Mouse (Mus musculus) left cerebral cortex, postnatal 25 days (tissue): ENCODE data around the gene S1pr4. TPM values are rescaled to one million over a fixed set of nuclear protein-coding genes. Genes with fewer than 3 reads are reported as not detected.
A peak's percentile ranks its signal among the peaks of the same experiment; 100 is the strongest.

Source experiments
- DNase-seq, 2 experiments: peaks; one replicate each; pipeline ENCODE4 v3.0.0; 2022; ENCODE audit warnings: low spot score in 2 of 2, mixed read lengths in 1 of 2
- intact Hi-C: fragments of 180-260 bp; cut with DNase I; formaldehyde crosslinking; loops from one replicate; pipeline ENCODE4 v1.15.1; 2025
- total RNA-seq, 2 experiments: library from RNA; stranded (reverse); gene quantifications; 2 replicates each; pipeline ENCODE4 v1.2.3; 2021

S1pr4 gene
- total RNA-seq, 2 experiments from 2014 or later: 0.53 to 0.73 TPM

GRCm38 (mm10) chr10:81470454-81470853 is 29.5 kb downstream of the S1pr4 start:
- intact Hi-C loops: no loop called here
- peak in 1 of 2 experiments; percentile 77 for DNase-seq

DNA sequence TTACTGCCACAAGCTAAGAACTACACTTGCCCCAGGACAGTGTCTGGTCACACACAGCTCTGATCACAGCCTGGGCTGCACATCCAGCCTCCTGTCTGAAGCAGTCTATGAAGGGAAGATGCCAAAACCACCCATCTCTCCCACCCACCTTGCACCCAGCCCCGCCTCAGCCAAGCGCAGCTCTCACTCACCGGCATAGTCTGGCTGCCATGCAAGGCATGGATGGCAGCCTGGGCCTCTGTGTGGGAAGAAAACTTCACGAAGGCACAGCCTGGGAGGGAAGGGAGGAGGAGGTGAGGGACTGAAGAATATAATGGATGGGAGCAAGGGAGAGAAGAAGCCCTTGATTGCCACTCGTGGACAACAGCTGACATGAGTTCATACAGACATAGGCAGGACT is 30.7 kb downstream of the S1pr4 start:
- intact Hi-C loops: loop anchor here (2.0 kb wide), 1 partner anchor 14 kb away; the partner anchor contains the start of gene Celf5
- DNase-seq: peak; percentile 66 to 96

GRCm38 (mm10) chr10:81467670-81468235 is 32.2 kb downstream of the S1pr4 start:
- intact Hi-C loops: loop anchor here (2.0 kb wide), 1 partner anchor 15 kb away; the partner anchor contains the start of gene Celf5

GRCm38 (mm10) chr10:81466881-81467280 is 33.1 kb downstream of the S1pr4 start:
- intact Hi-C loops: no loop called here
- DNase-seq: no peak

More at GRCm38 (mm10) chr10:81467670-81468235, 32.2 kb downstream of the S1pr4 start:
- peak in 1 of 2 experiments; percentile 68 for DNase-seq

DNA sequence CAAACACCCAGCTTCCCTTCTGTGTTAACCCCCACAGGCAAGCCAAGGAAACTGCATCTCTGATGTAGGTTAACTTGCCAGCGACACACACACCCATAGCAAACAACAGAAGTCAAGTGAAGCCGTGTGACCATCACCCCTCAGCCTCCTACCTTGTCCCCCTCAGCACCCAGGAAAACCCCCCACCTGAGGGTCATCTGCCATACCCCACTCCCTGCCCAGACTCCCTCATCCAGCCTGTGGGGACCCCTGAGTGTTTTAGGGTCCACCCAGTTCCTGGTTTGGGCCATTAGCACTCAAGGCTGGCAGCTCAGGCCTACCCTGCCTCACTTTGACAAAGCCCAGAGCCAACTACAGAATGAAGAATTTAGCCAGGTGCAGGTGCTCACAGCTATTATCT is 33.9 kb downstream of the S1pr4 start:
- intact Hi-C loops: no loop called here
- DNase-seq: no peak

- intact Hi-C loops: no loop called here
- no peak for DNase-seq
Measured at GRCm38 (mm10) chr10:81465265-81465645, 34.7 kb downstream of the S1pr4 start.

- DNase-seq: no peak
- intact Hi-C loops: no loop called here
Measured at GRCm38 (mm10) chr10:81464405-81465264, 35.3 kb downstream of the S1pr4 start.

GRCm38 (mm10) chr10:81463531-81463930 is 36.4 kb downstream of the S1pr4 start:
- intact Hi-C loops: no loop called here
- DNase-seq: no peak

GRCm38 (mm10) chr10:81462917-81463316 is 37.0 kb downstream of the S1pr4 start:
- DNase-seq: no peak
- intact Hi-C loops: no loop called here

GRCm38 (mm10) chr10:81462415-81462804 is 37.5 kb downstream of the S1pr4 start:
- no peak for DNase-seq
- intact Hi-C loops: no loop called here

- intact Hi-C loops: no loop called here
- DNase-seq: no peak
Measured at GRCm38 (mm10) chr10:81461673-81462414, 38.1 kb downstream of the S1pr4 start.

DNA sequence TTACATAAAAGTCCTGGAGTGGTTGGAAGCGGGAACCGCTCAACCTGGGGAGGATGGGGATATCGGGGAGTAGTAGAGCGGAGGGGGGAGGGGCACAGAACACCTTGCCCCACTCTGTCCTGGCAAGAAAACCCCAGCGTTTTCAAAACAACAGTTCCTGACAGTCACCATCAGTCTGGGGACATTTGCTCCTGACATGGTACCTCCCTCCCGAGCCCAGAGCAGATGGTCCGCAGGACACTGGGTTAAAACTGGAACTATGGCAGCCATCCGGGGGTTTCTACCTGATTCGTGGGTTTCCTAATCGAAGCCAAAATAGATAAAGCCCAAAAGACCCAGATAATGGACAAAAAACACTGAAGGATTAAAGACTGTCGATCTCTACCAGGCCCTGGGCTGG is 39.0 kb downstream of the S1pr4 start:
- DNase-seq: no peak
- intact Hi-C loops: no loop called here

DNA sequence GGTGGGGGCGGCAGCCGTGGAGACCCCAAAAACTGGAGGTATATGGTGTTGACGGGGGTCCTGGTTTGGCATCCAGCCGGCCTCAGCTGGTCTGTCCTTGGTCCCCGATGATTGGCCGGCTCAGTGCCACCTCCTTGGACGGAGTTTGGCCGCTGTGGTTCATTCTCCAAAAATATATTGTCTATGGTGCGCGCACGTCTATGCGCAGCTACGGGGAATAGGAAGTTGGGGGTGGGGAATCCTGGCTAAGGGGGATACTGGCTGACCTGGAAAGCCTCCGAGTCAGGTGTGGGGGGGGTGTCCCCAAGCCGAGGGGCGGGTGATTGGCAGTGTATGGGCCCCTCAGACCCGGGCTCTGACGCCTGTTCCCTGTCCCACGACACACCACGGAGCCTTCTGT is 39.5 kb downstream of the S1pr4 start:
- no peak for DNase-seq
- intact Hi-C loops: no loop called here

GRCm38 (mm10) chr10:81459399-81459798 is 40.5 kb downstream of the S1pr4 start:
- intact Hi-C loops: loop anchor here (10.0 kb wide), 1 partner anchor 265 kb away; no protein-coding TSS in a partner anchor
- DNase-seq: no peak

- intact Hi-C loops: loop anchor here (10.0 kb wide), 1 partner anchor 263 kb away; no protein-coding TSS in a partner anchor
- DNase-seq: no peak
Measured at GRCm38 (mm10) chr10:81458267-81458666, 41.7 kb downstream of the S1pr4 start.

DNA sequence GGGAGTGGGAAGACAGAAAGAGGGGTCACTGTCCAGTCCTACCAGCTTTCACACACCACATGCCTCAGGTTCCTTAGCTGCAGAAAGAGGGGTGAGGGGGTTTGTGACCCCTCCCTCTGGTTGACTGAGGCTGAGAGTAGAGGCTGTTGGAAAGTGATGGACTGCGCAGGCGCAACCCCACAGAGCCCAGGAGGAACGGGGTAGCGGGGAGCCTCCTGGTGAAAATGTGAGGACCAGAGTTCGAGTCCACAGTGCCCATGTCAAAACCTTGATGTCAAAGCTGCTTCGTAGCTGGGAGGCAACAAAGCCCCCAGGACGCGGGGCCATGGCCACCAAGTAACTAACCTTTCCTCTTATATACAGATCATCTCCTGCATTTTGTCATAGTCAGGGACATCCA is 42.3 kb downstream of the S1pr4 start:
- intact Hi-C loops: loop anchor here (10.0 kb wide), 1 partner anchor 263 kb away; no protein-coding TSS in a partner anchor
- no peak for DNase-seq

DNA sequence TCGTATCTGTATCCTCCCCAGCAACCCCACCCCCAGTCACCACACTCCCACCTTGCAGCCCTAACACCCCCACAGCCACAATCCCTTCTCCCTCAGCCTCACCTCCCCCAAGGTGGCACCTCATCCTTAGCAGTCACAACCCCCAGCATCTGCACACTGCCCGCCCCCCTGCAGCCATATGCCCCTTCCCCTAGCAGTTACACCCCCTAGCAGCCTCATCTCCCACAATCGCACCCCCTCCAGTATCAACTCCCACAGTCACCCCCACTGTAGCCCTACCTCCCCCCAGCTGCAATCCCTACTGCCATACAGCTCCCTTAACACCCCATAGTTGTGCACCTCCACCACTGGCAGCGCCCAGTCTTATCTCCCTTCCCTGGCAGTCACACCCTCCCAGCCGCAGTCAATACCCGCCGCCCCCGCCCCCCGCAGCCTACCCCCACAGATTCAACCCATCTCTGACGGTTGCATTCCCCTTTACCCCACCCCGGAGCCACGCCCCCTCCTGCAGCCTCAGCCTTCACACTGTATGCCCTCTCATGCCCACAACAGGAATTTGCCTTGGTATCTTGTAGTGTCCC is 42.9 kb downstream of the S1pr4 start:
- no peak for DNase-seq
- intact Hi-C loops: loop anchor here (10.0 kb wide), 1 partner anchor 262 kb away; no protein-coding TSS in a partner anchor

- intact Hi-C loops: loop anchor here (10.0 kb wide), 1 partner anchor 261 kb away; no protein-coding TSS in a partner anchor
- DNase-seq: no peak
Measured at GRCm38 (mm10) chr10:81455181-81455895, 44.6 kb downstream of the S1pr4 start, which contains the start of gene Nfic. TSS of gene Nfic (minus strand) at chr10:81455635.

GRCm38 (mm10) chr10:81454106-81454505 is 45.8 kb downstream of the S1pr4 start:
- intact Hi-C loops: loop anchor here (10.0 kb wide), 1 partner anchor 259 kb away; no protein-coding TSS in a partner anchor

More at GRCm38 (mm10) chr10:81454106-81454505, 45.8 kb downstream of the S1pr4 start:
- DNase-seq: no peak
